Mouse (Mus musculus): ENCODE measurements around the gene Frmd8.
A peak's percentile ranks its signal among the peaks of the same experiment; 100 is the strongest.

Gene Frmd8

DNA sequence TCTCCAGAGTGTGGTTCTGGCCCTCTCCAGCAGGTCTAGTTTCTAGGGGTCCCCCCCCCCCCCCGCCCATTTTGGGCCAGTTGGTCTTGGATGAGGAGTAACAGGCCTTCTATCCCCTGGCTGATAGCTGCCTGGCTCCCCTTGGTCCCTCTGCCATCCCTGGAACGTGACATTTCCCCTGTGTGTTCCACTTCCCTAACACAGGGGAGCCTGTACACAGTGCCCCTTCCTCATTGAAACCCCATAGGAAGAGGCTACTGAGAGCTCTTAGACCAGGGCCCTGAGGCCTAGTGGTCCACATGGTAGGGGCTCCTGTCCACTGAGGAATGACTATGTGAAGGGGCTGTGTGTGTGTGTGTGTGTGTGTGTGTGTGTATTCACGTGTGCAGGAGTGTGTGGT, 67.3 kb downstream of the Frmd8 start:
- no peak for DNase-seq (ENCODE audit: low spot score in 2 of 2)

DNA sequence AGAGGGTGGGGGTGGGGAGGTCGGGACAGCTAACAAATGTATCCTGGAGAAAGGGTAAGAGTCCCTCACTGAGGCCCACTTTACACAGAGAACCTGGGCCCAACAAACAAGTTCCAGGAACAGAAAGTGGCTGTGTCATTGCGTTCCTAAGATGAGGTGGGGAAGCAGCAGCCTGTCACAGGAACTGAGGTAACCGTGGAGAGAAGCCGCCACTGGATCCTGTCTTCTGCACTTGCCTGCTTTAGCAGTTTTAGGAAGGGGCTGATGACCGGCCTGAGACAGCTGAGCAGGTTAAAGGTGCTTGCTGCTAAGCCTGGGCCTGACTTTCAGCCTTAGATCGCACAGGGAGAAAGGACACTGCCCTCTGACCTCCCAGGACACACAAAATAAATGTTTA, 68.3 kb downstream of the Frmd8 start:
- no peak for DNase-seq (ENCODE audit: low spot score in 2 of 2)

DNA sequence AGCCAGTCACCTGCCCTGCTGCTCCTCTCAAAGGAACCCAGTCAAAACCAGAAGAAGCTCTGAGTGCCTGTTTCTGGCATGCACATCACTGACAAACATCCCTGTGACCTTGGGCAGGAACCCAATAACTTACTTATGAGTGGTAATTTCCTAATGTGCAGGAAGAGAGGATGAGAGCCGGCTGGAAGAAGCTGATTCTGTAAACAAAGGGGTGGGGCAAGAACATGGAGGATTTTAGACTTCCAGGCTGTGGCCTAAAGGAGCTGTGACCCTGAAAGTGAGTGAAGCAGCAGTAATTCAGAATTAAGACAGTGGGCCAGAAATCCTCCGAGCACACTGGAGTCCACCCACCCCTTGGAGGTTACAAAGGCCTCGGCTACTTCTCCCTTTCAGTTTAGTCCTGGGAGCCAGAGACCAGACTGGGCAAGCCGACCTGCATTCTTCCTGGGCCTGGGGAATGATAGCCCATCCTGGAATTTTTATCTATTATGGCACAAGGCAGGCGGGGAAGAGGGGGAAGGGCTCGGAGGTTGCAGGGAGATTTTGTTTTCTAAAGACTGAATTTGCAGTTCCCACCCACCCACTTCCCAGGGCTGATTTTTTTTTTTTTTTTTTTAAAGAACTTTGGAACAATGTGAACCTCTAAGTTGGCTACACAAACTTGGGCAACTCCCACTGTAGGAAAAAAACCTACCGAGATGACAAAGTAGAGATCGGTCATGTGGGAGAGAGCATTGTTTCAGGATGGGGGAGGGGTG, 68.8 kb downstream of the Frmd8 start:
- no peak for DNase-seq (ENCODE audit: low spot score in 2 of 2)

DNA sequence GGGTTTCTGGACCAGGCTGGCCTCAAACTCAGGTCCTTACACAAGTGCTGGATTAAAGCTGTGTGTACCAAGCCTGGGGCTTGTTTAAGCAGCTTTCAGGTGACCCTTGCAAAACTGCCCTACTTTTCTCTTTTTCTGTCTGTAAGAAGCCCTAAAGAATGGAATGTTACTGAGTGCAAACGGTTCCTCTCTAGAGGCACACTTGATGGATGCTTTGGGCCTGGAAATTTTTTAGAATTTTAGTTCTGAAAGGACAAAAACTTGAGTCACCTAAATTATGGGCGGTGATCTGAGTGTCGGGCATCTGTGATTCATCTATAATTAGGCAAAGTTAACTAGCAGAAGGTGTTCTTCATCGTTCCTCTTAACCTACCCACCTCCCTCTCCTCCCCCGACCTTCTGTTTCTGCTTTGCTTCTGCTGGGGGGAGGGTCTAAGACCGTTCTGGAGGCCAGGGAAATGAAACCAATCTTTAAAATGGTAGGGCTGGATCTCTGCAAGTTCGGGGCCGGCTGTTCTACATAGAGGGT, 70.6 kb downstream of the Frmd8 start:
- DNase-seq (ENCODE audit: low spot score in 2 of 2): no peak

DNA sequence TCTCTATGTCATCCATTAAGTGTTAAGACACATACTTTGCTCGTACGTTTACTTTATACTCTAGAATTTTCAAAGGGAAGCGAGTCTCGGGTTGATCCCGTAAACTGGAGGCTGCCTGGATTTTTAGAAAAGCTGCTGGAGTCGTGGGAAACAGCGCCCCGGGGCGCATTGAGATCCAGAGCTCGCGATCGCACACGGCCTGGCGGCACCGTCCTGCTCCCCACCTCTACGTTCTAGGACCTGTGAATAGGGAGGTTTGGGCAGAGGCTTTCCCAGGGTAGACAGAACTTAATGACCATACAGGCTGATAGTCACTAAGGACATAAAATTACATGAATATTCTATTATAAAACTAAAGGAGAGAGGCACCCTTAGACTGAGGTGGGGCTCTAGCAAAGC, 71.2 kb downstream of the Frmd8 start:
- no peak for DNase-seq (ENCODE audit: low spot score in 2 of 2)

DNA sequence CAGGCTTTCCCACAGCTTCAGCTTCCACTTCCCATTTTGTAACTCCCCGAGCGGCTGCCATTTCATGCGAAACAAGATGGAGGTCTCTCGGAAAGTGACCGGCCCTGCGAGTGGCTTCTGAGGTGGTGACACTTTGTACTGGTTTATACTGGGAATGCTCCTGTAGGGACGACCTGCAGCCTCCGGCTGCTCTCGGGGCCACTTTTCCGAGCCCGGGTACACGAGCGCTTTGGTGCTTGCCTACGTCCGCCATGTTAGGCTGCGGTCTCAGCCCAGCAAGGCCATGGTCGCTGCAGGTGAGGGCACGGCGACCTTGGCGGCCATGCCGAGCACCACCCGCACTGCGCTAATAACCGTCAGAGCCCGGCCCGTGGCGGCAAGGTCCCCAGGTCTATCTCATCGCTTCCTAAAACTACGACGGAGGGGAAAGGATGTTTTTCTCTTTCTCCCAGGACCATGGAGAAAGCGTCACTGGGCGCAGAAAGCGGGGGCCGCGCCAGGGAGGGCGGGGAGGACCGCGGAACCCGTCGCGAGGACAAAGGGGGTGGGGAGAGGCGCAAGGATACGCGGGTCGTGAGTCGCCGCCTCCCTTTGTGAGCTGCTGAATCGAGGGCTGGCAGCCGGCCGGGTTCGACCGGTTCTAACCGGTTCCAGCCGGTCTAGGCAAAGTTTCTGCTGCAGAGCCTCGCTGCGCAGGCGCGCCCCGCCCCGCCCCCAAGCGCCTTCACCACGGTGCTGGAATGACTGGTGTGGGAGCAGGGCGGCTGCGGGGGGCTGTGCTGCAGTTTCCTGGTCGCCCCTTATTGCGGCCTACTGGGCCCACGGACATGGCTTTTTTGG, 71.8 kb downstream of the Frmd8 start:
- DNase-seq (ENCODE audit: low spot score in 2 of 2): peak; percentile 98 to 99

DNA sequence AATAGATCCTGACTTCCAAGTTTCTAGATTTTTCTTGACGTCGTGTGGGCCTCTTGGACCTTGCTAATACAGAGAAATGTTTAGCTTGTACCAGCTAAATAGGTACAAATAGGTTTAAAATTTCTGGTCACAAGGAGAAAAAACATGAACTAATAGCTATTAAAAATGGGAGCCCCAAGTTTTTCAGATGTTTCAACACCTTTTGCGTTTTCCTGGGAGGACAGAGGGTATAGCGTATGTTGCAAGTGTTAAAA, 72.4 kb downstream of the Frmd8 start:
- no peak for DNase-seq (ENCODE audit: low spot score in 2 of 2)

DNA sequence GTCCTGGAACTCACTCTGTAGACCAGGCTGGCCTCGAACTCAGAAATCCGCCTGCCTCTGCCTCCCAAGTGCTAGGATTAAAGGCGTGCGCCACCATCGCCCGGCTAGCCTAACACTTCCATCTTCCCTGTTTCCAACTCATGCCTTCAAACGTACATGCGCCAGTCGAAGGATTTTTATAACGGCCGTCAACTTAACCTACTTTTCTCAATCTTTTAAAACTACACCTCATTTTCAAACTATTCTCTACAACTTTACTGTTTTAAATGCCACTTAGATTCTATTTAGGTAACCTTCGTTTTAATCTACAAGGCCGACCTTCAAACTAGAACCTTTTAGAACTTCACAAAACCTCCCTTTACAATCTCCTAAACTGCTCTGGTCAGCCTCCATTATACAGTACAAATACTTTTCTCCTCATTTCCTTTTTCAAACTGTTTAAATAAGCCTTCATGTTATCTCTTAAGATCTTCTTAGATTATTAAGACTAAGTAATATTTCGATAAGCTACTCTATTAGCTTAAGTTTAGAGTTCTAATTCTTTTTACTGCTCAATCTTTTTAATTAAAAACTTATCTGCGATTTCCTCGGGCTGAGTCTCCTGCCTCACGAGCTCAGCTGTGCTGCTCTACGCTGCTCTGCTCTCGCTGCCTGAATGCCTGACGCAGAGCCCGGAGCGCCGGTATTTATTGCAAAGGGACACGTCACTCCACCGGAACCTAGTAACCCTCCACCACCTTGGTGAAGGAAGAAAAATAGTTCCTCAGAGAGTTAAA, 72.9 kb downstream of the Frmd8 start:
- DNase-seq (ENCODE audit: low spot score in 2 of 2): peak; percentile 90 to 97

DNA sequence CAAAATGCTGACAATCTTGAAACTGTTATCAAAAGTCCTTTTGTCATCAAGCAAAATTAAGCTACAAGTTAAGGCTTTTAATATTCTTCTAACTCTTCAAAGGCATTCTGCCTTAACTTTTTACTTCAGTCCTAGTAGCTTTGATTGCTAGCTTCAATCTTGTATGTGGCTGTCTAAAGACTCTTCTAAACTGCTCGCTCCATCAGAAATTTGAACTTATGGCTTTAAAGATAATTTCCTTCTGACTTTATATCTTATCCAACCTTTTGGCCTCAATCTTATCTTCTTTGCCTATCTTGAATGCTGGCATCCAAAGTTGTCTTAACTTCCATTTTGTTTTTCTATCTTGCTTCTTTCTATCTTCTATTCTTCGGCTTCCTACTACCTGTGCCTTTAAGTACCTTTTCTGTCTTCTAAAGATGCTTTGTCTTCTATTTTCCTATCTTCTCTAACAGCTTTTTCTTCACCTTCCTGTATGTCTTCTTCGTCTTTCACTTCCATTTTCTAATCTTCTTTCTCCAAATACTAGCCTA, 73.6 kb downstream of the Frmd8 start:
- no peak for DNase-seq (ENCODE audit: low spot score in 2 of 2)

DNA sequence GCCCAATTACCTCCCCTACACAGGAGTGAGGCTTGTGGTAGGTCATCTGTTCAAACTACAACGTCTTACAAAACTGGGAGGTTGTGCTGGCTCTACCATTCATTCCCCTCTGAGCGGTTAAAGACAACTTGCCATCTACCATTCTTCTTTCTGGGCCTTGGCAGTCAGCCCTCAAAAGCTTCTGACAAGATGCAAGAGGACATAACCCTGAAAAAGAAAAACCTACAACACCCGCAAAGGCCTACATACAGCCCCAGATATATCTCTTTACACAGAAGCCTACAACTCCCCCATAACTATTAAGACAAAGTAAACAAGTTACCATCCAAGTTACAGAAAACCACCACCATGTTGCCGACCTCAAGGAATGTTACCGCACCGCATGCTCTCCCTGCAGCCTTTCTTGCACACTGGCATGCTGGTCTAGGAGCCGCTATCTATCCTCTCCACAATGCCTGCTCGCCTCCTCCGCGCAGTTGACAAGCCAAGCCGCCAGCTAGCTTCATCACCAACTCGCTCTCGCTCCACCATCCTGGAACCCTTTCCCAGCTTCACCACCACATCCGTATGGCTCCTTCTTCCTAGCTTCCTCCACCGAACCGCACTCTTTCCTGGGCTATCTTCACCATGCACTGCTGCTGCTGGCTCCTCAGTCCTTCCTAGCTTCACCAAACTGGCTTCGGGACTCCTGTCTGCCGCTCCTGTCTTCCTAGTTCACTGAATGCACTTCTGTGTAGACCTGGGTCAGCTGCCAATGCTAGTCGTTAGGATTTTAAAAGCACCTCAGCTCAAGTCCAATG, 74.2 kb downstream of the Frmd8 start:
- no peak for DNase-seq (ENCODE audit: low spot score in 2 of 2)

DNA sequence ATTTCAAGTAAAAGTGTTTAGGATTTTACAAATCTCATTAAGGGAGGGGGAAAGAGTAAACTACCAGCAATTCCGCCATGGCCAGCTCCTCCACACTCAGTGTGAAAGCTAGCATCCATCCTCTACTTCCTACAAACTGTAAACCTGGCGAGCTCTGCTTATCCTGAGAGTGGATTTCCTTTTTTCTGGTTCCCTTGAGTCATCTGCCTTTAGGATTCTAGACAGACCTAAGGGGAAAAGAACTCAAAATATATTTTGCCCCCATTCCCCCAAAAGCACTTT, 74.8 kb downstream of the Frmd8 start:
- DNase-seq (ENCODE audit: low spot score in 2 of 2): no peak
